Mouse (Mus musculus) spleen, adult 2 months (tissue): Measurements from ENCODE around the gene Slc29a3.

Experiments
- CTCF ChIP-seq: fragments of 200-500 bp; IDR thresholded peaks from 2 replicates; pipeline ENCODE4 v1.5.1; 2011; ENCODE audit warnings: mild to moderate bottlenecking, inconsistent platforms; ENCODE audit not compliant: insufficient read depth, insufficient read length, insufficient replicate concordance; ENCODE audit errors: extremely low read depth
- POLR2A ChIP-seq: fragments of 200-500 bp; IDR thresholded peaks from 2 replicates; pipeline ENCODE4 v1.6.1; 2011; ENCODE audit warnings: low read depth, low read length, inconsistent platforms

DNA sequence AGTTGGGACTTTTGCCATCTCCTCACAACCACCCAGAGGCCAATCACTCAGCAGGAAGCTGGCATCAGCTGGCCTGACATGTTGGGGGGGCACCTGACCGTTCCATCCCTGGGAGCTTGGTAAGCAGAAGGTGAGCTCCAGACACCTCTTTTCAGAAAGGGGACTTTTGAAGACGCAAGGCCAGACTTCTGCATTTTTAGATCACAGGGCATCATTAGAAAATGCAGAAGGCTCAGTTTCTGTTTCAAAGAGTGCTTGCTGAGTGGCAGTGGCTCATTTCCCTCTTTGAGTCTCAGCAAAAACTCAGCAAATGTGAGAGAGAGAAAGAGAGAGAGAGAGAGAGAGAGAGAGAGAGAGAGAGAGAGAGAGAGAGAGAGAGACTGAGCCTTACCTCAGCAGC lies 47.5 kb downstream of the Slc29a3 start:
- TF ChIP-seq CTCF (no peak), POLR2A (no peak)
